Mouse (Mus musculus) cerebellum, adult 11-12 months (tissue): ENCODE measurements around the gene Pik3c2a.

Experiments used
- DNase-seq: peaks from one replicate; pipeline ENCODE4 v3.0.0; 2022

Gene Pik3c2a

GRCm38 (mm10) chr7:116292377-116292776, 150.9 kb downstream of the Pik3c2a start:
- no peak for DNase-seq

- DNase-seq, result no peak
These were observed 152.7 kb downstream of the Pik3c2a start for GRCm38 (mm10) chr7:116290559-116290958.

GRCm38 (mm10) chr7:116288996-116289395, 154.3 kb downstream of the Pik3c2a start:
- no peak for DNase-seq

GRCm38 (mm10) chr7:116287959-116288358, 155.3 kb downstream of the Pik3c2a start:
- no peak for DNase-seq
